Mouse (Mus musculus) urinary bladder, postnatal 4 days (tissue): ENCODE measurements around the gene Pigf.

Source experiments
- DNase-seq, 2 experiments: peaks; one replicate each; pipeline ENCODE4 v3.0.0; 2021 to 2022; ENCODE audit warnings: low spot score in 2 of 2

The Pigf gene

DNA sequence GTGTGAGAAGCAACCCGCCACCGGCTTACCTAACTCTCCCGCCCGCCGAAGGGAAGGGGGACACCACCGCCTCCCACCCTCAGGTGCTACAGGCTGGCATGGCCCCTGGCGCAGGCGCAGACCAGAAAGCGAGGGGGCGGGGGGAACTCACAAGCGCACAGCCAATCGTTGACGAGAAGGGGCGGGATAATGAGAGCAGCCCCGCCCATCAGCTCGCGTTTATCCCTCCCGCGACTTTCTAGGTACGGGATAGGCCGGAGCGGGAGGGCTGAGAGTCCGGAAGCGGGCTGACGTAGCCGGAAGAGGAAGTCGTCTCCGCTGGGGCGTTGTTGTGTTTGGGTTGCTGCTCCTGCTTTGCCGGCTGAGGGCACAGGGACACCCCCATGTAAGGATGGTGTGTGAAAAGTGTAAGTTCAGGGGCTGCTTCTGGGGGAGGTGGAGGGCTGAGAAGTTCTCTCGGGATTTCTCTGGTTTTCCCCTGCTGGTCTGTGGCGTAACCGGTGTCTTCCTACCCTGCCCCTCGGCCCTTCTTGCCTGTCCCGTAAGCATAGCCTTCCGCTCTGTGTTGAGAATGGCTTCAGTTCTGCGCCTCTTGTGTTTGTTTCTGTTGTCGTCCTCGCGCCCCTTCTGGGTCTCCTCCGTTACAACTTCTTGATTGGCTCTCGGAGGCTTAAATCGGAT, at the start of gene Pigf, which contains the start of gene Cript:
Pigf (minus strand) TSS at position 138 of the 681 bp plus-strand sequence.
Cript (plus strand) TSS at position 282 of the 681 bp plus-strand sequence.
- DNase-seq = peak; percentile 95 to 97

GRCm38 (mm10) chr17:87073470-87073869, 48.3 kb upstream of the Pigf start:
- peak in 1 of 2 experiments; percentile 43 for DNase-seq

- DNase-seq = peak in 1 of 2 experiments; percentile 56
Measured at GRCm38 (mm10) chr17:87072766-87073440, 47.7 kb upstream of the Pigf start.

GRCm38 (mm10) chr17:87072183-87072582, 47.0 kb upstream of the Pigf start:
- peak in 1 of 2 experiments; percentile 20 for DNase-seq

GRCm38 (mm10) chr17:87068997-87069396, 43.8 kb upstream of the Pigf start:
- DNase-seq = peak in 1 of 2 experiments; percentile 41

GRCm38 (mm10) chr17:87063969-87064368, 38.8 kb upstream of the Pigf start:
- no peak for DNase-seq

- no peak for DNase-seq
Measured at GRCm38 (mm10) chr17:87063461-87063860, 38.3 kb upstream of the Pigf start.

- no peak for DNase-seq
Measured at GRCm38 (mm10) chr17:87062639-87063038, 37.4 kb upstream of the Pigf start.

- DNase-seq = peak in 1 of 2 experiments; percentile 57
Measured at GRCm38 (mm10) chr17:87057486-87058266, 32.5 kb upstream of the Pigf start.

DNA sequence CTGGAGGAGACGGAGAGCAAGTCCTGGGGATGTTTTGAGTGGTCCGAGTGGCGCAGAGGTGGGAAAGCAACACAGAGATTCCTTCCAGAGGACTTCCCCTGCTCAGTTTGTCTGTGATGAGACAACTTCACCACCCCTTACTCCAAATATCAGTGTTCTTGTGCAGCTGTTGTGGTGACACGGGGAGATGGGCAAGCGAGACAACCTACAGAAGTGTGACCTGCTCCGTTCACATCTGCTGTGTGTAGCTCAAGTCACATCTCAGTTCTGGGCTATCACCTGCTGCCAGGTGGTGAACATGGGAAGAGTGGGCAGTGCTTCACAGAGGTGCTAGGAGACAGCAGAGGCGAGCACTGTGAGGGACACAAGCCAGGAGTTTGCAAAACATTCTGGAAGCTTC, 31.6 kb upstream of the Pigf start:
- DNase-seq = no peak

GRCm38 (mm10) chr17:87055663-87056062, 30.5 kb upstream of the Pigf start:
- DNase-seq = no peak

- DNase-seq = peak in 1 of 2 experiments; percentile 27
Measured at GRCm38 (mm10) chr17:87055051-87055459, 29.8 kb upstream of the Pigf start.

- no peak for DNase-seq
Measured at GRCm38 (mm10) chr17:87053921-87054320, 28.7 kb upstream of the Pigf start.

- DNase-seq = no peak
Measured at GRCm38 (mm10) chr17:87052432-87052831, 27.2 kb upstream of the Pigf start.

GRCm38 (mm10) chr17:87051652-87052051, 26.4 kb upstream of the Pigf start:
- DNase-seq = no peak

DNA sequence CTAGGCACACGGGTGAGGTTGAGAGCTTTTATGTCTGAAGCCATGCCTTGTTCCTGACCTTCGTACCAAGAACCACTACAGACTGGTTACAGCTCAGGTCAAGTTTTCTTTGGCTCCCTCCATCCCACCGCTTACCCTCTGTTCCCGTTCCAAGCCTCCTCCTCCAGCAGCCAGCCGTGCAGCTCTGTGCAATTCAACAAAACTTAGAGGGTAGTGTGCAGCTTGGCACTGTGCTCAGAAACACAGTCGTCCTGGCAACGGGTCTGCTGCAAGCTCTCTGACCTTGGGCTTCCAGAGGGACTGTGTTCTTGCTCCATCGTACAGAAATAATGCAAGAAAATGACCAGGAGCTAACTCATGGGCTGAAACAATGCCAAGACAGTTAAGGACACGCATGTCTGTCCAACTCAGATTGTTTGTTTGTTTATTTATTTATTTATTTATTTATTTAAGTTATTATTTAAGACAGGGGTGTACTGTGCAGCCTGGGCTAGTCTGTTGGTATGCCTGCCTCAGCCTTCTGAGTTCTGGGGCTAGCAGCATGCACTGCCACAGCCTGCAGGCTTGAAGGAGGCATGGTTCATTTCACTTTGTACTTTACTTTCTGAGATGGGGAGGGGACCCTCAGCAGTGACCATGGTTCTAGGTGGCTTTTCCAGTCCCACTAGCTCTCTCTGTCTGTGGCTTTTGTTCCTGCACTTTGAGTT, 25.4 kb upstream of the Pigf start:
- peak in 1 of 2 experiments; percentile 24 for DNase-seq

DNA sequence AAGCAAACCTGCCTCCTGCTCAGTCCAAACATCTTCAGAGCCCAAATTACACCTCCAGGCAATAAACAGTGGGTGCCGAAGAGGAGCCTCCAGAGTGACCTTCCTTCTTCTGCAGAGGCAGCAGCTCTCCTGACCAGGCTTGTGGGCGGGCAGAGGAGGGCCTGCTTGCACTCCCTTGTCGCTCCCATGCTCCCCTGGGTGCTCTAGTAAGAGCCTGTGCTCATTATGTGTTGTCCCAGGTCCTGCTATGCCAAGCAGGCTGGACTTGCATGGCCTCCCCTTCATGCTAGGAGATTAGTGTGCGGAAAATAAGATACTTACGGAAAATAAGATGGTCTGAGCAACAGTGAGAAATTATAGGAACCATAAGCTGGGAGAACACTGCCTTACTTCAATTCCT, 24.5 kb upstream of the Pigf start:
- DNase-seq = no peak

DNA sequence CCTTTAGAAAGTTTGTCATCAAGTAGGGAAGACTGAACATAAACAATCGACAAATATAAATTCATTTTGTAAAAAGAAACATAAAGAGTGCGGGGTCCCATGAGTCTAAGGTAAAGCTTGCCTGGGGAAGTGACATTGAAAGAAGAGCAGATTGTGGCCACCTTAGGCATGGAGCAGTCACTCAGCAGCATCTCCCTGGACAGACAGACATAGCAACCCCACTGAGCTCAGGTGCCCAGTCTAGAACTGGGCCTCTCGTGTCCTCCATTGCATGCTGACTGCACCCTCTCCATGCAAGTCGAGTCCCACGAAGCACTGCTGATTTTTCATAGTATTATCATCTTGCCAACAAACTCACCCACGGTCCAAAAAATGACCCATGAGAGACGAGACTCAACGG, 19.6 kb upstream of the Pigf start:
- no peak for DNase-seq

GRCm38 (mm10) chr17:87044364-87044763, 19.2 kb upstream of the Pigf start:
- DNase-seq = peak; percentile 74 to 91

GRCm38 (mm10) chr17:87041739-87042138, 16.5 kb upstream of the Pigf start:
- DNase-seq = no peak

- DNase-seq = no peak
Measured at GRCm38 (mm10) chr17:87038496-87038895, 13.3 kb upstream of the Pigf start.
